Mouse (Mus musculus): Measurements from ENCODE around the gene Fam155a. TPM values are rescaled to one million over a fixed set of nuclear protein-coding genes. Genes with fewer than 3 reads are reported as not detected.

Fam155a gene
- total and polyA plus RNA-seq, 2 experiments from 2014 or later: 0.04 to 1.4 TPM

DNA sequence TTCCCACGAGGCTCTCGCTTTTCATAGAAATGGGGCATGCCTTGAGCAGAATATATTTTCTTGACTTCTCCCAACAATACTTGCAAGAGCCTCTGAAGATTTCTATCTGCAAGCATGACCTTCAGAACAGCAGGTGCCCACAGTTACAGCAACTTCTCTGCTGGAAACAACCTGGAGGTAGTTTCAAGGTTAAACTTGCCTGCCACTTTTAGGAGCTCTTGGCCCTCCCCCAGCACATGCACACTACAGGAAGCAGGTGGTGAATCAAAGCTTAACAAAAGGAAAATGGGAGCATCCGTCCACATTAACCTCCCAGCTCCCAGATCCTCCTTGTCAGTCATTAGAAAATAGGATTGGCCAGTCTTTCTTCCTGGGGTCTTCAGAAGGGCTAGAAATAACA, 175.0 kb downstream of the Fam155a start:
- no peaks in the 10 kb centered on the region for H3K9me3 ChIP-seq (replicated peaks; ENCODE audit: control insufficient read depth, low read length)
- no peak overlapping the region for H3K4me3 ChIP-seq (ENCODE audit: low read depth, low read length)
- no peak for DNase-seq (ENCODE audit: low spot score)
- TF ChIP-seq CTCF (IDR thresholded peaks at IDR 0.05; ENCODE audit: low read depth): no peak
- TF ChIP-seq EP300 (IDR thresholded peaks at IDR 0.05; ENCODE audit: low read depth): no peak
- H3K27ac ChIP-seq (ENCODE audit: low read depth): no peak overlapping the region
- no peak overlapping the region for H3K9ac ChIP-seq (replicated peaks; ENCODE audit: low read depth, low read length)
- no peak overlapping the region for H3K4me2 ChIP-seq (ENCODE audit: low read depth, low read length)
- H3K27me3 ChIP-seq (ENCODE audit: control insufficient read depth, insufficient read depth, low read length): no peaks in the 10 kb centered on the region
- ATAC-seq (ENCODE audit: insufficient read depth, low read depth): no peak
- WGBS: 64% methylated on average over 3 of the region's 3 CpGs
- no peaks in the 10 kb centered on the region for H3K36me3 ChIP-seq (replicated peaks; ENCODE audit: control insufficient read depth, insufficient read depth, low read length)
- H3K4me1 ChIP-seq (ENCODE audit: control insufficient read depth, insufficient read depth): no peaks in the 10 kb centered on the region

DNA sequence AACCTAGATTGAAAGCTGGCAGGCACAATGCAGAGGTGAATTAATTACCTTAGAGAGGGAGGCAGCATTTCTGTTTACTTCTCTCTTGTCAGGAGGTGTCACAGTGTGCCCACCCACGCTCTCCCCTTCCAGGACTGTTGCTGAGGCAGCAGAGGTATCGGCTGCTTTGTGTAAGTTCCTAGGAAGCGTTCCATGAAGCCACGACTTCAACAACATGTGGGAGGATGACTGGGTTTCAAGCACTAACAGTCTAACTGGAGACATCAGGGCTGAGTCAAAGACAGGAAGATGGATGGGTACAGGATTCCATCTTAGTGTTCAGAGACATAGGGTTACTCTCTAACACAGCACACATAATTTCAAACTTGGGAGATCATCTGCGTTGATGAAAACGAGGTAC, 189.1 kb downstream of the Fam155a start:
- Histone ChIP-seq H3K27ac (ENCODE audit: low read depth) (no peak overlapping the region), H3K27me3 (ENCODE audit: control insufficient read depth, insufficient read depth, low read length) (no peaks in the 10 kb centered on the region), H3K4me1 (ENCODE audit: control insufficient read depth, insufficient read depth) (no peaks in the 10 kb centered on the region), H3K36me3 (replicated peaks; ENCODE audit: control insufficient read depth, insufficient read depth, low read length) (no peaks in the 10 kb centered on the region), H3K9me3 (replicated peaks; ENCODE audit: control insufficient read depth, low read length) (no peaks in the 10 kb centered on the region), H3K4me3 (ENCODE audit: low read depth, low read length) (no peak overlapping the region), H3K9ac (replicated peaks; ENCODE audit: low read depth, low read length) (no peak overlapping the region), H3K4me2 (ENCODE audit: low read depth, low read length) (no peak overlapping the region)
- ATAC-seq (ENCODE audit: insufficient read depth, low read depth) (no peak), DNase-seq (ENCODE audit: low spot score) (no peak)
- 57% methylated on average over 6 of the region's 6 CpGs for WGBS
- TF ChIP-seq EP300 (IDR thresholded peaks at IDR 0.05; ENCODE audit: low read depth) (no peak), CTCF (IDR thresholded peaks at IDR 0.05; ENCODE audit: low read depth) (no peak)

DNA sequence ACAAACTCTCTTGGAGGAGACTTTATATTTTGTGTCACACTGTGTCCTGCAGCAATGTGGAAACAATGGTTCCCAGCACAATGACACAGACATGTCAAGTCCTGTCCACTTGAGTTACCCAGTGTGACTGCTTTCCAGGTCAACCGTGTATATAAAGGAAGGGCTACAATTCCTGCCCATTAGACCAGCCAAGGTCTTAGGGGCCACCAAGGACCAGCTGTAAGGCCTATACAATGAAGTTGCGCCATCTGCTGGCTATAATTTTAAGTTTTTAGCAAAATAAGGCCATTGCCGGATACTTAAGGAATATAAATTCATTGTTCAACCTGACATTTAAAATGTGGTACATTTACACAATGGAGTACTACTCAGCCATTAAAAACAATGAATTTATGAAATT, 190.8 kb downstream of the Fam155a start:
- TF ChIP-seq EP300 (IDR thresholded peaks at IDR 0.05; ENCODE audit: low read depth) (no peak), CTCF (IDR thresholded peaks at IDR 0.05; ENCODE audit: low read depth) (peak; percentile 29; the same call in 1 of the 2 replicates)
- 23% methylated on average over 3 of the region's 3 CpGs for WGBS

DNA sequence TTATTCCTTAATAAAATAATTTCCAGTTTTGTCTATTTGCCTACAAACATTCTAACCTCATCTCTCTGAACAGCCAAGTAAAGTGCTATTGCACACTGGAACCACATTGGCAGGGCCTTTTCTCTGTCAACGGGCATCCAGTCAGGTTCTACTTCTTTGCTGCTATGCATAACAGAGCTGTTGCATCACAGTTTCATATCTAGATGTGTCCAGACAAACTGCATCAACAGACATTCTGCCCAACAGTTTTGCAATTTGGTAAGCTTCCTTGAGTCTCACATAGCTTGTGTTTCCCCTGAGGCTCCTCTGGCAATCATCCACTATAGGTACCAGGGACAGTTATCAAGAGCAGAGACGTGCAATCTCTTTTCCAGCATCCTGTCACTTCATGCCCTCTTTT, 199.0 kb downstream of the Fam155a start:
- H3K4me1 ChIP-seq (ENCODE audit: control insufficient read depth, insufficient read depth): no peaks in the 10 kb centered on the region
- H3K27ac ChIP-seq (ENCODE audit: low read depth): no peak overlapping the region
- no peak for TF ChIP-seq EP300 (IDR thresholded peaks at IDR 0.05; ENCODE audit: low read depth)
- no peak overlapping the region for H3K4me2 ChIP-seq (ENCODE audit: low read depth, low read length)
- H3K36me3 ChIP-seq (replicated peaks; ENCODE audit: control insufficient read depth, insufficient read depth, low read length): no peaks in the 10 kb centered on the region
- DNase-seq (ENCODE audit: low spot score) (no peak), ATAC-seq (ENCODE audit: insufficient read depth, low read depth) (no peak)
- H3K4me3 ChIP-seq (ENCODE audit: low read depth, low read length): no peak overlapping the region
- H3K9me3 ChIP-seq (replicated peaks; ENCODE audit: control insufficient read depth, low read length): no peaks in the 10 kb centered on the region
- no peak overlapping the region for H3K9ac ChIP-seq (replicated peaks; ENCODE audit: low read depth, low read length)
- no peaks in the 10 kb centered on the region for H3K27me3 ChIP-seq (ENCODE audit: control insufficient read depth, insufficient read depth, low read length)
- WGBS: 60% methylated on average over 2 of the region's 2 CpGs

More for the DNA sequence above, 190.8 kb downstream of the Fam155a start:
- Histone ChIP-seq H3K36me3 (replicated peaks; ENCODE audit: control insufficient read depth, insufficient read depth, low read length) (no peaks in the 10 kb centered on the region), H3K9me3 (replicated peaks; ENCODE audit: control insufficient read depth, low read length) (no peaks in the 10 kb centered on the region), H3K4me2 (ENCODE audit: low read depth, low read length) (no peak overlapping the region), H3K4me1 (ENCODE audit: control insufficient read depth, insufficient read depth) (no peaks in the 10 kb centered on the region), H3K27ac (ENCODE audit: low read depth) (no peak overlapping the region), H3K27me3 (ENCODE audit: control insufficient read depth, insufficient read depth, low read length) (no peaks in the 10 kb centered on the region), H3K9ac (replicated peaks; ENCODE audit: low read depth, low read length) (no peak overlapping the region), H3K4me3 (ENCODE audit: low read depth, low read length) (no peak overlapping the region)
- DNase-seq (ENCODE audit: low spot score) (no peak), ATAC-seq (ENCODE audit: insufficient read depth, low read depth) (no peak)

DNA sequence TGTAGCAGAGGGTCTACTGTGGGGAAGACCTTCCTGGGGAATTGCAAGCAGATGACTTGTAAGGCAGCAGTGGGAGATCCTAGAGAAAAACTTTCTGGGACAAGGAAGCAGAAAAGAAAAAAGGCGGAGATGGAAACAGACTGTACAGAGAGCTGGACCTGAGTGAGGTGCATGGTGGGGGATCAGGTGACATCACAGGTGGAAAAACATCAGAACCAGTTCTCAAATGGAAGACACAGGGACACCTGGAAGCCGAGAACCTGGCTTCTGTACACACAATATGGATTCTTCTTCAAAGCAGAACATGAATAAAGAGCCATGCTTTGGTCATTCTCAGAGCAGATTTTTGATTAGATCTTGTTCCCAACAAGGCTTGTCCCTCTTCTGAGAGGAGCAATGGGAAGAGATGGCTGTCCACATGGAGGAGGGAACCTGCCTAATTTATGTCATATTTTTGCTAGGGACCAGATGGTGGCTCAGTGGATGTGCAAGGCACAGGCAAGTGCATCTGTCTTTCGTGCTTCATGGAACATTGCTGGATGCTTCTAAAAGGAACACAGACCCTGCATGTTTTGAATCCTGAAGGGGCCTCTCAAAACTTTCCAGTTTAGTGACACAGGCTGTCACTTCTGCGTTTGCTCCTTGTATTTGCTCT, 201.3 kb downstream of the Fam155a start:
- H3K4me1 ChIP-seq (ENCODE audit: control insufficient read depth, insufficient read depth): no peaks in the 10 kb centered on the region
- no peak overlapping the region for H3K9ac ChIP-seq (replicated peaks; ENCODE audit: low read depth, low read length)
- no peak for TF ChIP-seq CTCF (IDR thresholded peaks at IDR 0.05; ENCODE audit: low read depth)
- TF ChIP-seq EP300 (IDR thresholded peaks at IDR 0.05; ENCODE audit: low read depth): no peak
- H3K36me3 ChIP-seq (replicated peaks; ENCODE audit: control insufficient read depth, insufficient read depth, low read length): no peaks in the 10 kb centered on the region
- no peak for DNase-seq (ENCODE audit: low spot score)
- no peak overlapping the region for H3K4me2 ChIP-seq (ENCODE audit: low read depth, low read length)
- ATAC-seq (ENCODE audit: insufficient read depth, low read depth): no peak
- H3K4me3 ChIP-seq (ENCODE audit: low read depth, low read length): no peak overlapping the region
- no peaks in the 10 kb centered on the region for H3K27me3 ChIP-seq (ENCODE audit: control insufficient read depth, insufficient read depth, low read length)
- H3K27ac ChIP-seq (ENCODE audit: low read depth): no peak overlapping the region
- no peaks in the 10 kb centered on the region for H3K9me3 ChIP-seq (replicated peaks; ENCODE audit: control insufficient read depth, low read length)
- WGBS: 70% methylated on average over 4 of the region's 4 CpGs

DNA sequence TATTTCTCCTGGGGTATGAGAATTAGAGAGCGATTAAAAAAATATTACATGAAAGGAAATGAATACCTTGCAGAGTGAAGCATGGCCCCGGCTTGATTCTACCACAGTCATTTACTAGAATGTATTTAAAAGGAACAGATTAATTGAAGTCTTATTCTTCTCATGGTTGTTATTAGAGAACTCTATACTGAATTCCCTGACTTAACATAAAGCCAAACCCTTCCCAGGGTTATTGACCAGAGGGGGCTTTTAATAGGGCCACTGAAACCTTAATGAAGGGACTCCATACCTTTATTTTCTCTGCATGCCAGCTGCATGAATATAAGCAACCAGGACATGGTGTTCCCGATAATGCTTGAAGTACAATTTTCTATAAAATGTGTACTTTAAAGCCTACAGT, 221.8 kb downstream of the Fam155a start:
- DNase-seq (ENCODE audit: low spot score) (no peak), ATAC-seq (ENCODE audit: insufficient read depth, low read depth) (no peak)
- Histone ChIP-seq H3K9me3 (replicated peaks; ENCODE audit: control insufficient read depth, low read length) (no peaks in the 10 kb centered on the region), H3K4me1 (ENCODE audit: control insufficient read depth, insufficient read depth) (no peaks in the 10 kb centered on the region), H3K27ac (ENCODE audit: low read depth) (no peak overlapping the region), H3K36me3 (replicated peaks; ENCODE audit: control insufficient read depth, insufficient read depth, low read length) (no peaks in the 10 kb centered on the region), H3K27me3 (ENCODE audit: control insufficient read depth, insufficient read depth, low read length) (no peaks in the 10 kb centered on the region), H3K4me3 (ENCODE audit: low read depth, low read length) (no peak overlapping the region), H3K9ac (replicated peaks; ENCODE audit: low read depth, low read length) (no peak overlapping the region), H3K4me2 (ENCODE audit: low read depth, low read length) (no peak overlapping the region)
- TF ChIP-seq CTCF (IDR thresholded peaks at IDR 0.05; ENCODE audit: low read depth): no peak
- TF ChIP-seq EP300 (IDR thresholded peaks at IDR 0.05; ENCODE audit: low read depth): no peak
- 80% methylated on average over 3 of the region's 3 CpGs for WGBS

Measured in heart, postnatal 0 days (tissue).